Mouse (Mus musculus) erythroblast, embryonic 14.5 days (primary cell): ENCODE results near the gene Add2.

ENCODE experiments used
- GATA1 ChIP-seq: IDR thresholded peaks from 2 replicates; pipeline ENCODE4 v1.6.1; 2012; ENCODE audit warnings: low read length, inconsistent platforms, mixed read lengths
- TAL1 ChIP-seq: IDR thresholded peaks from 3 replicates; pipeline ENCODE4 v1.6.1; 2012; ENCODE audit warnings: low read length, inconsistent platforms, mixed read lengths

DNA sequence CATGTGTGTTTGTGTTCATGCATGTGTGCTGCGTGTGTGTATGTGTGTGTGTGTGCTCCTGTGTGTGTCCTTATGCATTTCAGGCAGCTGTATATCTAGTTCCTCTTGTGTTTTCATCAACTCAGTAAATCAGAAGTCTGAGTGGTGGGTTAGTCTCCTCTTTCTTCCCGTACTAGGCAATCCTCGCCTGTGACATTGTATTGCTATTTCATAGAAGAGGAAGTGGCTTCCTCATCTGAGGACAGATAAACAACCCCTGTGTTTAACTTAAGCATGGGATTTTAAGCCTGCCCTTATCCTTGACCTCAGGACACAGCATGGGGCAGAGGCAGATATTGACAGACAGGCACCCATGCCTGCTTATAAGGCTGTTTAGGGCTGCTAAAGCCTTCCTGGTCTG is 45.4 kb downstream of the Add2 start:
- no peak for TF ChIP-seq GATA1
- TF ChIP-seq TAL1, result no peak
